Mouse (Mus musculus) embryonic facial prominence, embryonic 14.5 days (tissue): ENCODE results near the gene Vamp8. TPM values are rescaled to one million over a fixed set of nuclear protein-coding genes. Genes with fewer than 3 reads are reported as not detected.

Experiments used
- ATAC-seq: fragments of 200-750 bp; cut with Nextera tagmentation; 2 replicates; pipeline ENCODE4 v1.8.0; 2017; ENCODE audit warnings: low read depth, moderate number of reproducible peaks, moderate TSS enrichment
- DNase-seq: peaks from one replicate; pipeline ENCODE4 v3.0.0-alpha.2; 2015; ENCODE audit warnings: low spot score
- H3K27ac ChIP-seq: fragments of 300-500 bp; sonication (generic); replicated peaks from 2 replicates; pipeline ENCODE4 v1.5.1; 2014; ENCODE audit warnings: low read depth, mild to moderate bottlenecking, low read length, moderate library complexity
- H3K27me3 ChIP-seq: fragments of 300-500 bp; sonication (generic); replicated peaks from 2 replicates; pipeline ENCODE4 v1.6.1; 2014; ENCODE audit warnings: low read length; ENCODE audit not compliant: control insufficient read depth, insufficient read depth
- H3K36me3 ChIP-seq: fragments of 300-500 bp; sonication (generic); 2 replicates; pipeline ENCODE4 v1.6.1; 2014; ENCODE audit warnings: low read length, mixed read lengths; ENCODE audit not compliant: control insufficient read depth, insufficient read depth
- H3K4me1 ChIP-seq: fragments of 300-500 bp; sonication (generic); 2 replicates; pipeline ENCODE4 v1.6.1; 2014; ENCODE audit warnings: antibody characterized with exemption, low read length; ENCODE audit not compliant: control insufficient read depth, insufficient read depth
- H3K4me2 ChIP-seq: fragments of 300-500 bp; sonication (generic); 2 replicates; pipeline ENCODE4 v1.6.1; 2014; ENCODE audit warnings: low read depth, mild to moderate bottlenecking, low read length, moderate library complexity, mixed read lengths
- H3K4me3 ChIP-seq: fragments of 300-500 bp; sonication (generic); 2 replicates; pipeline ENCODE4 v1.5.1; 2014; ENCODE audit warnings: low read depth, mild to moderate bottlenecking, low read length
- H3K9ac ChIP-seq: fragments of 300-500 bp; sonication (generic); 2 replicates; pipeline ENCODE4 v1.6.1; 2014; ENCODE audit warnings: low read depth, mild to moderate bottlenecking, low read length, moderate library complexity, mixed read lengths
- H3K9me3 ChIP-seq: fragments of 300-500 bp; sonication (generic); 2 replicates; pipeline ENCODE4 v1.6.1; 2016; ENCODE audit warnings: low read length; ENCODE audit not compliant: control insufficient read depth
- WGBS: fragments of 180-500 bp; shearing (Covaris S2); extraction: QIAGEN DNeasy Blood & Tissue Kit; methylation state at CpG from one replicate; pipeline ENCODE4 v1.1.7; 2014; 5-methylcytosine and 5-hydroxymethylcytosine counted together
- polyA plus RNA-seq: library from polyadenylated mRNA; unstranded; fragments of >200 nt; fragmentation: Nextera tagmentation; extraction: Ambion mirVana; gene quantifications from 2 replicates; pipeline ENCODE4 v1.2.1, GENCODE M21; 2014

Gene Vamp8
- polyA plus RNA-seq, 1 experiment from 2014 or later: 144 TPM

- Histone ChIP-seq H3K4me1 (peaks cover 14% of the 10 kb centered on the region; the same call in 1 of the 2 replicates), H3K36me3 (peaks cover 25% of the 10 kb centered on the region), H3K27me3 (no peaks in the 10 kb centered on the region), H3K9ac (peak overlapping the region; percentile 75), H3K27ac (peak overlapping the region; percentile 90), H3K9me3 (no peaks in the 10 kb centered on the region), H3K4me3 (peak overlapping the region; percentile 52), H3K4me2 (peak overlapping the region; percentile 74)
- 15% methylated on average over 11 of the region's 12 CpGs for WGBS
- DNase-seq (peak; percentile 62), ATAC-seq (peak; percentile 17)
These were observed 455 bp upstream of the Vamp8 start for GRCm38 (mm10) chr6:72390795-72391521.

- H3K4me2 ChIP-seq: peak overlapping the region; percentile 74
- WGBS: 20% methylated on average over 13 of the region's 13 CpGs
- no peaks in the 10 kb centered on the region for H3K27me3 ChIP-seq
- H3K36me3 ChIP-seq: peaks cover 39% of the 10 kb centered on the region
- peak overlapping the region; percentile 52 for H3K4me3 ChIP-seq
- H3K9ac ChIP-seq: peak overlapping the region; percentile 75
- peaks cover 14% of the 10 kb centered on the region; the same call in 1 of the 2 replicates for H3K4me1 ChIP-seq
- peak; percentile 34; the same call in 1 of the 2 replicates for ATAC-seq
- peak overlapping the region; percentile 90 for H3K27ac ChIP-seq
- DNase-seq: no peak
- H3K9me3 ChIP-seq: no peaks in the 10 kb centered on the region
These were observed 997 bp downstream of the Vamp8 start for GRCm38 (mm10) chr6:72389471-72389940.

- no peak for ATAC-seq
- peak overlapping the region; percentile 74 for H3K4me2 ChIP-seq
- H3K27ac ChIP-seq: peak overlapping the region; percentile 90
- H3K9ac ChIP-seq: peak overlapping the region; percentile 75; the same call in 1 of the 2 replicates
- H3K36me3 ChIP-seq: peaks cover 44% of the 10 kb centered on the region
- peak overlapping the region; percentile 52 for H3K4me3 ChIP-seq
- 81% methylated on average over 6 of the region's 6 CpGs for WGBS
- no peak for DNase-seq
- no peaks in the 10 kb centered on the region for H3K27me3 ChIP-seq
- no peaks in the 10 kb centered on the region for H3K9me3 ChIP-seq
- H3K4me1 ChIP-seq: peaks cover 14% of the 10 kb centered on the region; the same call in 1 of the 2 replicates
These were observed 1.6 kb downstream of the Vamp8 start for GRCm38 (mm10) chr6:72388791-72389329.

GRCm38 (mm10) chr6:72388266-72388665 lies 2.2 kb downstream of the Vamp8 start:
- no peaks in the 10 kb centered on the region for H3K27me3 ChIP-seq
- H3K9me3 ChIP-seq: no peaks in the 10 kb centered on the region
- peaks cover 14% of the 10 kb centered on the region; the same call in 1 of the 2 replicates for H3K4me1 ChIP-seq
- 63% methylated on average over 10 of the region's 10 CpGs for WGBS
- DNase-seq (no peak), ATAC-seq (no peak)
- peak overlapping the region; percentile 74; the same call in 1 of the 2 replicates for H3K4me2 ChIP-seq
- no peak overlapping the region for H3K27ac ChIP-seq
- no peak overlapping the region for H3K4me3 ChIP-seq
- H3K36me3 ChIP-seq: peaks cover 44% of the 10 kb centered on the region
- no peak overlapping the region for H3K9ac ChIP-seq

- 77% methylated on average over 3 of the region's 3 CpGs for WGBS
- Histone ChIP-seq H3K27ac (no peak overlapping the region), H3K9ac (no peak overlapping the region), H3K4me1 (peaks cover 14% of the 10 kb centered on the region; the same call in 1 of the 2 replicates), H3K36me3 (peaks cover 44% of the 10 kb centered on the region), H3K4me3 (no peak overlapping the region), H3K4me2 (no peak overlapping the region), H3K9me3 (no peaks in the 10 kb centered on the region), H3K27me3 (no peaks in the 10 kb centered on the region)
- DNase-seq (no peak), ATAC-seq (no peak)
These were observed 2.7 kb downstream of the Vamp8 start for GRCm38 (mm10) chr6:72387816-72388215.

GRCm38 (mm10) chr6:72386561-72386960 lies 3.9 kb downstream of the Vamp8 start:
- Histone ChIP-seq H3K9me3 (no peaks in the 10 kb centered on the region), H3K9ac (no peak overlapping the region), H3K27me3 (no peaks in the 10 kb centered on the region; the same call in 1 of the 2 replicates), H3K4me3 (no peak overlapping the region), H3K36me3 (peaks cover 44% of the 10 kb centered on the region), H3K4me2 (no peak overlapping the region), H3K27ac (no peak overlapping the region), H3K4me1 (peaks cover 14% of the 10 kb centered on the region; the same call in 1 of the 2 replicates)
- 93% methylated on average over 2 of the region's 2 CpGs for WGBS
- ATAC-seq: no peak
- no peak for DNase-seq

- H3K4me3 ChIP-seq: no peak overlapping the region
- no peaks in the 10 kb centered on the region; the same call in 1 of the 2 replicates for H3K27me3 ChIP-seq
- 0 out of 2 replicates have a peak, but pooled peaks cover 7% of the 10 kb centered on the region for H3K4me1 ChIP-seq
- no peak overlapping the region for H3K4me2 ChIP-seq
- peaks cover 44% of the 10 kb centered on the region for H3K36me3 ChIP-seq
- ATAC-seq (no peak), DNase-seq (no peak)
- no peak overlapping the region for H3K9ac ChIP-seq
- 86% methylated on average over 4 of the region's 4 CpGs for WGBS
- no peaks in the 10 kb centered on the region for H3K9me3 ChIP-seq
- H3K27ac ChIP-seq: no peak overlapping the region
These were observed 5.2 kb downstream of the Vamp8 start for GRCm38 (mm10) chr6:72385258-72385657.

GRCm38 (mm10) chr6:72383952-72384351 lies 6.6 kb downstream of the Vamp8 start:
- Histone ChIP-seq H3K9ac (no peak overlapping the region), H3K4me3 (no peak overlapping the region), H3K27me3 (no peaks in the 10 kb centered on the region; the same call in 1 of the 2 replicates), H3K4me1 (0 out of 2 replicates have a peak, but pooled peaks cover 7% of the 10 kb centered on the region), H3K27ac (no peak overlapping the region), H3K4me2 (no peak overlapping the region), H3K36me3 (peaks cover 43% of the 10 kb centered on the region), H3K9me3 (no peaks in the 10 kb centered on the region)
- 92% methylated on average over 7 of the region's 7 CpGs for WGBS
- ATAC-seq (no peak), DNase-seq (no peak)
